Mouse (Mus musculus) CH12.LX (cell line): ENCODE results near the gene Ak4. TPM values are rescaled to one million over a fixed set of nuclear protein-coding genes. Genes with fewer than 3 reads are reported as not detected.
A peak's percentile ranks its signal among the peaks of the same experiment; 100 is the strongest.

Experiments used
- DNase-seq: peaks from one replicate; pipeline ENCODE4 v3.0.0-alpha.2; 2013; ENCODE audit errors: extremely low read depth
- H3K27ac ChIP-seq: 2 replicates; pipeline ENCODE4 v1.5.1; 2012; ENCODE audit warnings: low read depth, mild to moderate bottlenecking, control low read depth, moderate library complexity; ENCODE audit not compliant: insufficient read depth
- H3K27me3 ChIP-seq: replicated peaks from 2 replicates; pipeline ENCODE3; 2012; ENCODE audit warnings: inconsistent platforms
- H3K36me3 ChIP-seq, 2 experiments: replicated peaks in 1 of 2; 2 replicates each; pipeline versions ENCODE3 to v1.6.1; 2012; ENCODE audit warnings: inconsistent platforms in 1 of 2, low read length in 1 of 2, mild to moderate bottlenecking in 1 of 2, mixed read lengths in 1 of 2, moderate library complexity in 1 of 2; ENCODE audit not compliant: control insufficient read depth in 1 of 2, insufficient read depth in 1 of 2
- H3K4me1 ChIP-seq, 2 experiments: 2 replicates each; pipeline ENCODE4 v1.6.1; 2012; ENCODE audit warnings: inconsistent platforms in 1 of 2, moderate library complexity in 1 of 2; ENCODE audit not compliant: insufficient read depth in 2 of 2, control insufficient read depth in 1 of 2
- H3K4me2 ChIP-seq: 2 replicates; pipeline ENCODE4 v1.6.1; 2012; ENCODE audit warnings: low read depth, mild to moderate bottlenecking, control low read depth; ENCODE audit not compliant: poor library complexity, insufficient read depth, severe bottlenecking
- H3K4me3 ChIP-seq, 3 experiments: fragments of 150-350 bp in 1 of 3; sonication (generic) in 1 of 3; replicated peaks in 1 of 3; 2 replicates each; pipeline versions ENCODE3 to v1.5.1; 2011 to 2012; ENCODE audit warnings: low read depth in 2 of 3, low read length in 2 of 3, mild to moderate bottlenecking in 2 of 3, moderate library complexity in 2 of 3, control low read depth in 1 of 3, improper control_type of control experiment in 1 of 3, inconsistent platforms in 1 of 3, mixed read lengths in 1 of 3; ENCODE audit not compliant: poor library complexity in 1 of 3
- H3K79me2 ChIP-seq: replicated peaks from 2 replicates; pipeline ENCODE4 v1.6.1; 2012; ENCODE audit warnings: mild to moderate bottlenecking, moderate library complexity; ENCODE audit not compliant: control insufficient read depth, poor library complexity, insufficient read depth, severe bottlenecking; ENCODE audit errors: extremely low read depth
- H3K9ac ChIP-seq: 2 replicates; pipeline ENCODE4 v1.6.1; 2012; ENCODE audit warnings: low read depth, mild to moderate bottlenecking, control low read depth, moderate library complexity; ENCODE audit not compliant: insufficient read depth
- H3K9me3 ChIP-seq: replicated peaks from 2 replicates; pipeline ENCODE3; 2012; ENCODE audit warnings: low read length, inconsistent platforms, mixed read lengths
- CTCF ChIP-seq, 2 experiments: IDR thresholded peaks in 1 of 2; conservative IDR thresholded peaks in 1 of 2; 2 replicates each; pipeline ENCODE4 v1.5.1; 2011 to 2012; ENCODE audit warnings: low read depth in 2 of 2, low read length in 2 of 2, improper control_type of control experiment in 1 of 2, inconsistent platforms in 1 of 2, mild to moderate bottlenecking in 1 of 2, moderate library complexity in 1 of 2
- ELF1 ChIP-seq: IDR thresholded peaks from 2 replicates; pipeline ENCODE4 v1.6.1; 2014; ENCODE audit warnings: low read depth, mild to moderate bottlenecking, inconsistent platforms, low read length, improper control_type of control experiment
- GABPA ChIP-seq: IDR thresholded peaks from 2 replicates; pipeline ENCODE4 v1.6.1; 2012; ENCODE audit warnings: low read depth, low read length, improper control_type of control experiment, inconsistent platforms; ENCODE audit not compliant: insufficient replicate concordance
- IRF4 ChIP-seq: IDR thresholded peaks from 2 replicates; pipeline ENCODE4 v1.6.1; 2014; ENCODE audit warnings: low read depth, mild to moderate bottlenecking, inconsistent platforms, low read length, improper control_type of control experiment
- MAX ChIP-seq: IDR thresholded peaks from 2 replicates; pipeline ENCODE4 v1.6.1; 2011; ENCODE audit warnings: low read length, improper control_type of control experiment
- MAZ ChIP-seq: IDR thresholded peaks from 2 replicates; pipeline ENCODE4 v1.6.1; 2012; ENCODE audit warnings: low read depth, mild to moderate bottlenecking, inconsistent platforms, low read length, improper control_type of control experiment, moderate library complexity
- MXI1 ChIP-seq: IDR thresholded peaks from 2 replicates; pipeline ENCODE4 v1.6.1; 2011; ENCODE audit warnings: mild to moderate bottlenecking, low read depth, low read length, improper control_type of control experiment
- NRF1 ChIP-seq: IDR thresholded peaks from 2 replicates; pipeline ENCODE4 v1.6.1; 2014; ENCODE audit warnings: low read depth, mild to moderate bottlenecking, inconsistent platforms, low read length, improper control_type of control experiment, moderate library complexity
- PAX5 ChIP-seq: IDR thresholded peaks from 2 replicates; pipeline ENCODE4 v1.6.1; 2012; ENCODE audit warnings: low read length, inconsistent platforms, mixed read lengths
- POLR2A ChIP-seq: IDR thresholded peaks from 2 replicates; pipeline ENCODE4 v1.6.1; 2011; ENCODE audit warnings: low read depth, mild to moderate bottlenecking, improper control_type of control experiment, low read length
- POLR2AphosphoS2 ChIP-seq: IDR thresholded peaks from 2 replicates; pipeline ENCODE4 v1.6.1; 2011; ENCODE audit warnings: low read depth, low read length, improper control_type of control experiment
- RCOR1 ChIP-seq: conservative IDR thresholded peaks from 2 replicates; pipeline ENCODE4 v1.6.1; 2012; ENCODE audit warnings: low read depth, mild to moderate bottlenecking, inconsistent platforms, low read length, improper control_type of control experiment
- SMC3 ChIP-seq: IDR thresholded peaks from 2 replicates; pipeline ENCODE4 v1.6.1; 2011; ENCODE audit warnings: low read depth, low read length, improper control_type of control experiment
- TBP ChIP-seq: conservative IDR thresholded peaks from 2 replicates; pipeline ENCODE4 v1.6.1; 2011; ENCODE audit warnings: low read depth, low read length, improper control_type of control experiment
- USF1 ChIP-seq: IDR thresholded peaks from 2 replicates; pipeline ENCODE4 v1.6.1; 2014; ENCODE audit warnings: low read depth, mild to moderate bottlenecking, inconsistent platforms, low read length, improper control_type of control experiment
- ZKSCAN1 ChIP-seq: IDR thresholded peaks from 2 replicates; pipeline ENCODE4 v1.6.1; 2012; ENCODE audit warnings: low read depth, inconsistent platforms, low read length, improper control_type of control experiment, borderline replicate concordance
- dilution Hi-C: fragments of 300-500 bp; cut with MboI; formaldehyde crosslinking; loops from 2 replicates; pipeline ENCODE4 v1.14.3; 2020; ENCODE audit warnings: low sequenced_read_pairs; ENCODE audit not compliant: extremely low pct_unique_long_range_greater_than_20kb, extremely low pct_ligation_motif_present
- in situ Hi-C: fragments of 300-500 bp; cut with MboI; formaldehyde crosslinking; loops from 3 replicates; pipeline ENCODE4 v1.14.3; 2019; ENCODE audit warnings: low sequenced_read_pairs, low pct_ligation_motif_present, low pct_unique_long_range_greater_than_20kb, mixed read lengths
- polyA plus RNA-seq: library from polyadenylated mRNA; unstranded; fragments of >175 nt; gene quantifications from 2 replicates; pipeline ENCODE4 v1.2.1, GENCODE M21; 2012; ENCODE audit warnings: low read depth; ENCODE audit not compliant: insufficient read length
- total RNA-seq, 2 experiments: library from RNA; depleted of rRNA; stranded (reverse); fragments of 300-350 nt in 1 of 2; fragments of >200 nt in 1 of 2; gene quantifications; 2 replicates each; pipeline ENCODE4 v1.2.3; 2012 to 2014

The Ak4 gene
- total and polyA plus RNA-seq, 3 experiments, result 11.8 to 49.4 (median 23.0) TPM

DNA sequence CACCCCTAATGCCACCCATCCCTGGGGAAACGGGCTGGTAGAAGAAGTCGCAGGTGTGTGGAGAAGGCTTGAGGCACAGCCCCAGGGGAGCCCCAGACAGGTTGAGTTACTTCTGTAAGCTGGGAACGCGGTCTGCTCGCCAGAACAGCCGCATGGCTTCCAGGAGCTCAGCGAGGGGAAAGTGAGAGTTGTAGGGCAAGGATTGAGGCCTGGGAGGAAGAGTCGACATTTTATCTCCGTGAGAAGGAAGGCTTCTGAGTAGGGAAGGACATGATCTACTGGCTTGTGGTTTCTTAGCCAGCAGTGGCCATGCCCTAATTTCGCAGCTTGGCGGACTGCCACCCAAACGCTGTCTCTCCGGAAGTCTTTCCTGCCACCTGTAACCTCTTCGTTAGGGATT lies 78.3 kb downstream of the Ak4 start:
- dilution Hi-C loops, result no loop called here
- no peak overlapping the region for H3K9ac ChIP-seq

DNA sequence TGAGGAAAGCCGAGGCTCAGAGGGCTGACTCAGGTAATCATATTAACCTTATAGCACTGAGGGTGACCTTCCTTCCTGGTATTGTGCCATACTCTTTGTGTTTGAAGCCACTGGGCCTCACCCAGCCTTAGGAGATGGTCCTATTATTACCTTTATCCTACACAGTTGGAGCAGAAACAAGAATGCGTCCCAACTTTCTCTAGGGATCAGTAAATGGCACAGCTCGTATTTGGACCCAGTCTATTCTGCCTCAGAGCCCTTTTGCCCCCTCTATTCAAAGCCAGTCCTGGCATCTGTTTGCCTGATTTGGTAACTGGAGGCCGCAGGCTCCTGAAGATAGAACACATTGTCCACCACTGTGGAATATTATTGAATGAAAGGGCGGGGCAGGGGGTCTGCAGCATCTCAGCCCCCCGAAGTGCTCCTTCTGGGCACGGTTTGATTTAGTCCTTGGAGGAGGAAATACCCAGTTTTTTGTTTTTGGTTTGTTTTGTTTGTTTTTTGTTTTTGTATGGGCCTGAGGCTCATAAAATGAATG lies 85.5 kb downstream of the Ak4 start:
- dilution Hi-C loops, result no loop called here

More for the DNA sequence above, 78.3 kb downstream of the Ak4 start:
- in situ Hi-C loops, result no loop called here
- no peaks in the 10 kb centered on the region for H3K27me3 ChIP-seq
- no peak for TF ChIP-seq POLR2AphosphoS2
- no peak for TF ChIP-seq MAX
- TF ChIP-seq NRF1, result no peak
- TF ChIP-seq SMC3, result no peak
- TF ChIP-seq USF1, result no peak
- TF ChIP-seq, all 38 proteins: peak for 0
- Histone ChIP-seq H3K9me3 (peaks cover 3% of the 10 kb centered on the region), H3K79me2 (no peaks in the 10 kb centered on the region), H3K27ac (no peak overlapping the region), H3K4me2 (no peak overlapping the region), H3K36me3 (no peaks in the 10 kb centered on the region), H3K4me3 (no peak overlapping the region), H3K4me1 (no peaks in the 10 kb centered on the region)
- no peak for DNase-seq

DNA sequence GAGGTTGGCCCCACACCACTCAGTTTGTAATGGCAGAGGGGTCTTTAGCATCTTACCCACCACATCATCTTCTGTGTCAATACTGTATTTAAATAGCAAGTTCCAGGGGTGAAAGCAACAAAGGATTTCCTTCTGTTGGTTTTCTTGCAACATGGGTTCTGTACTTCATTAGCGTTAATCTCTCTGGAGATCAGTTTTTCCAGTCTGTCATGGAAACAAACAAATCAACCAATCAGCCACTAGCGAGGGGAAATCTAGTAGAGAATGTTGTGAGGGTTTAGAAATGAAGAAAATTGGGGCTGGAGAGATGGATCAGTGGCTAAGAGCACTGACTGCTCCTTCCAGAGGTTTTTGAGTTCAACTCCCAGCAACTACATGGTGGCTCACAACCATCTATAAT lies 86.9 kb downstream of the Ak4 start:
- H3K27me3 ChIP-seq, result no peaks in the 10 kb centered on the region
- TF ChIP-seq ZKSCAN1 (no peak), PAX5 (no peak), ELF1 (no peak), POLR2A (no peak), MAZ (no peak), USF1 (no peak), SMC3 (no peak), RCOR1 (no peak), MXI1 (no peak)
- peak; percentile 10 for DNase-seq
- no peak overlapping the region for H3K9ac ChIP-seq
- in situ Hi-C loops, result no loop called here
- no peaks in the 10 kb centered on the region for H3K79me2 ChIP-seq
- no peaks in the 10 kb centered on the region for H3K4me1 ChIP-seq
- H3K4me3 ChIP-seq, result no peak overlapping the region
- H3K27ac ChIP-seq, result no peak overlapping the region
- H3K4me2 ChIP-seq, result no peak overlapping the region
- dilution Hi-C loops, result no loop called here
- H3K9me3 ChIP-seq, result no peaks in the 10 kb centered on the region
- H3K36me3 ChIP-seq, result no peaks in the 10 kb centered on the region

More for the DNA sequence above, 85.5 kb downstream of the Ak4 start:
- Histone ChIP-seq H3K9me3 (no peaks in the 10 kb centered on the region), H3K9ac (no peak overlapping the region), H3K27ac (no peak overlapping the region), H3K4me2 (no peak overlapping the region), H3K4me3 (no peak overlapping the region), H3K79me2 (no peaks in the 10 kb centered on the region), H3K4me1 (no peaks in the 10 kb centered on the region), H3K36me3 (no peaks in the 10 kb centered on the region), H3K27me3 (no peaks in the 10 kb centered on the region)
- in situ Hi-C loops, result no loop called here
- no peak for DNase-seq
- TF ChIP-seq USF1 (no peak), GABPA (no peak), CTCF (conservative IDR thresholded peaks at IDR 0.05 in 1 of 2, IDR thresholded peaks at IDR 0.05 in 1 of 2; ENCODE audit: low read depth in 2 of 2, low read length in 2 of 2) (no peak), TBP (no peak), IRF4 (no peak), NRF1 (no peak)
